Mouse (Mus musculus) ES-E14 (cell line): ENCODE measurements around the gene Ccnd1. TPM values are rescaled to one million over a fixed set of nuclear protein-coding genes. Genes with fewer than 3 reads are reported as not detected.

Experiments
- DNase-seq: peaks from one replicate; pipeline ENCODE4 v3.0.0-alpha.2; 2013; ENCODE audit warnings: low read depth, low spot score
- H3K27ac ChIP-seq: 2 replicates; pipeline ENCODE4 v1.5.1; 2012; ENCODE audit warnings: low read depth, mild to moderate bottlenecking, low read length, moderate library complexity, mixed read lengths; ENCODE audit not compliant: poor library complexity, insufficient read depth, severe bottlenecking
- H3K36me3 ChIP-seq: 2 replicates; pipeline ENCODE4 v1.6.1; 2012; ENCODE audit warnings: mild to moderate bottlenecking, low read length, moderate library complexity, mixed read lengths; ENCODE audit not compliant: control insufficient read depth, poor library complexity, insufficient read depth, severe bottlenecking
- H3K4me1 ChIP-seq, 2 experiments: fragments of 150-350 bp in 1 of 2; sonication (generic) in 1 of 2; 2 replicates each; pipeline ENCODE4 v1.6.1; 2012; ENCODE audit warnings: low read length in 2 of 2, mild to moderate bottlenecking in 1 of 2, mixed read lengths in 1 of 2; ENCODE audit not compliant: control insufficient read depth in 2 of 2, insufficient read depth in 2 of 2, poor library complexity in 1 of 2
- H3K4me3 ChIP-seq, 2 experiments: fragments of 150-350 bp in 1 of 2; sonication (generic) in 1 of 2; 2 replicates each; pipeline ENCODE4 v1.5.1; 2012; ENCODE audit warnings: low read length in 2 of 2, low read depth in 1 of 2, mild to moderate bottlenecking in 1 of 2, mixed read lengths in 1 of 2; ENCODE audit not compliant: insufficient read depth in 1 of 2, poor library complexity in 1 of 2, severe bottlenecking in 1 of 2
- H3K9ac ChIP-seq: 2 replicates; pipeline ENCODE4 v1.6.1; 2012; ENCODE audit warnings: low read depth, mild to moderate bottlenecking, low read length, mixed read lengths; ENCODE audit not compliant: poor library complexity, insufficient read depth, severe bottlenecking
- H3K9me3 ChIP-seq: fragments of 150-350 bp; sonication (generic); 2 replicates; pipeline ENCODE4 v1.6.1; 2012; ENCODE audit warnings: low read depth, mild to moderate bottlenecking, low read length; ENCODE audit not compliant: control insufficient read depth, insufficient read depth
- CHD2 ChIP-seq: IDR thresholded peaks from 2 replicates; pipeline ENCODE4 v1.6.1; 2014; ENCODE audit warnings: mild to moderate bottlenecking, low read depth, low read length, inconsistent platforms
- HCFC1 ChIP-seq: IDR thresholded peaks from 2 replicates; pipeline ENCODE4 v1.6.1; 2012; ENCODE audit warnings: low read length, inconsistent platforms, borderline replicate concordance; ENCODE audit not compliant: insufficient read depth
- MAFK ChIP-seq: IDR thresholded peaks from 2 replicates; pipeline ENCODE4 v1.6.1; 2014; ENCODE audit warnings: mild to moderate bottlenecking, low read depth, low read length, inconsistent platforms; ENCODE audit not compliant: insufficient read depth
- ZC3H11A ChIP-seq: IDR thresholded peaks from 2 replicates; pipeline ENCODE4 v1.6.1; 2012; ENCODE audit warnings: low read depth, mild to moderate bottlenecking, inconsistent platforms, low read length, borderline replicate concordance
- ZNF384 ChIP-seq: IDR thresholded peaks from 2 replicates; pipeline ENCODE4 v1.6.1; 2012; ENCODE audit warnings: low read depth, low read length, inconsistent platforms
- in situ Hi-C, 2 experiments: fragments of 600-800 bp; cut with MboI; formaldehyde crosslinking; loops; one replicate each; pipeline ENCODE4 v1.15.1; 2025; ENCODE audit warnings: low sequenced_read_pairs in 2 of 2, inconsistent platforms in 1 of 2; ENCODE audit not compliant: unreplicated experiment in 2 of 2
- total RNA-seq: library from RNA; depleted of rRNA; stranded (reverse); fragments of 300-350 nt; gene quantifications from 2 replicates; pipeline ENCODE4 v1.2.3, GENCODE M21; 2012

The Ccnd1 gene
- total RNA-seq, 1 experiment: 57.6 TPM

GRCm38 (mm10) chr7:144970997-144971768 lies 31.5 kb upstream of the Ccnd1 start:
- H3K9me3 ChIP-seq: no peaks in the 10 kb centered on the region
- no peak overlapping the region for H3K4me3 ChIP-seq
- TF ChIP-seq HCFC1 (no peak), ZNF384 (no peak), MAFK (no peak), CHD2 (no peak), ZC3H11A (no peak)
- no peak overlapping the region for H3K9ac ChIP-seq
- DNase-seq: no peak
- H3K27ac ChIP-seq: no peak overlapping the region
- no peaks in the 10 kb centered on the region for H3K36me3 ChIP-seq
- in situ Hi-C loops: no loop called here
- peaks cover 0 to 2% of the 10 kb centered on the region in 2 experiments; a peak in 1 of 4 replicates for H3K4me1 ChIP-seq

- in situ Hi-C loops: no loop called here
- no peak overlapping the region for H3K9ac ChIP-seq
- TF ChIP-seq CHD2 (no peak), MAFK (no peak), ZNF384 (no peak), ZC3H11A (no peak), HCFC1 (no peak)
- H3K27ac ChIP-seq: no peak overlapping the region
- DNase-seq: no peak
- H3K9me3 ChIP-seq: no peaks in the 10 kb centered on the region
- H3K36me3 ChIP-seq: no peaks in the 10 kb centered on the region
- no peak overlapping the region for H3K4me3 ChIP-seq
- H3K4me1 ChIP-seq: no peaks in the 10 kb centered on the region
Measured at GRCm38 (mm10) chr7:144965893-144966292, 26.2 kb upstream of the Ccnd1 start.

GRCm38 (mm10) chr7:144964316-144964715 lies 24.6 kb upstream of the Ccnd1 start:
- Histone ChIP-seq H3K9me3 (no peaks in the 10 kb centered on the region), H3K4me3 (no peak overlapping the region), H3K27ac (no peak overlapping the region), H3K9ac (no peak overlapping the region), H3K36me3 (no peaks in the 10 kb centered on the region), H3K4me1 (no peaks in the 10 kb centered on the region)
- TF ChIP-seq MAFK (no peak), ZNF384 (no peak), ZC3H11A (no peak), HCFC1 (no peak), CHD2 (no peak)
- no peak for DNase-seq
- in situ Hi-C loops: no loop called here

- DNase-seq: no peak
- in situ Hi-C loops: no loop called here
- H3K9me3 ChIP-seq: no peaks in the 10 kb centered on the region
- H3K4me1 ChIP-seq: peaks cover 0 to 2% of the 10 kb centered on the region in 2 experiments; a peak in 1 of 4 replicates
- H3K9ac ChIP-seq: no peak overlapping the region
- no peak for TF ChIP-seq HCFC1
- no peak for TF ChIP-seq CHD2
- no peak overlapping the region for H3K4me3 ChIP-seq
- no peak overlapping the region for H3K27ac ChIP-seq
- no peaks in the 10 kb centered on the region for H3K36me3 ChIP-seq
Measured at GRCm38 (mm10) chr7:144963911-144964310, 24.2 kb upstream of the Ccnd1 start.
